Mouse (Mus musculus): ENCODE results near the gene Bcl2l15. TPM values are rescaled to one million over a fixed set of nuclear protein-coding genes. Genes with fewer than 3 reads are reported as not detected.
"Not testable (repeated sequence)": the region's sequence is repeated elsewhere in the genome, so short reads cannot be mapped to it uniquely, and the experiment has no call there.

Gene Bcl2l15
- 0.26 and 0.31 TPM in 2 replicates for polyA plus RNA-seq (2014; fragmentation: Nextera tagmentation; extraction: Ambion mirVana)

- Histone ChIP-seq H3K4me2 (replicated peaks) (no peak within 1 kb of the TSS), H3K9ac (no peak within 1 kb of the TSS)
Observed at GRCm38 (mm10) chr3:103832426-103832825, at the start of gene Bcl2l15. Gene Bcl2l15 (plus strand): TSS chr3:103832601.

GRCm38 (mm10) chr3:103782844-103783609 lies 49.4 kb upstream of the Bcl2l15 start:
- no peak overlapping the region for H3K4me2 ChIP-seq (replicated peaks)
- no peaks in the 10 kb centered on the region for H3K27me3 ChIP-seq (ENCODE audit: control insufficient read depth, insufficient read depth, low read length)
- H3K36me3 ChIP-seq (replicated peaks; ENCODE audit: control insufficient read depth, insufficient read depth): peaks cover under 1% of the 10 kb centered on the region; the same call in 1 of the 2 replicates
- no peak overlapping the region for H3K4me3 ChIP-seq (replicated peaks; ENCODE audit: low read length)
- H3K27ac ChIP-seq: no peak overlapping the region
- DNase-seq (ENCODE audit: low spot score) (no peak), ATAC-seq (ENCODE audit: low FRiP score) (no peak)
- H3K4me1 ChIP-seq (replicated peaks; ENCODE audit: control insufficient read depth, insufficient read depth, low read length): no peaks in the 10 kb centered on the region; the same call in 1 of the 2 replicates
- WGBS: 93% methylated on average over 4 of the region's 4 CpGs
- no peak overlapping the region for H3K9ac ChIP-seq
- H3K9me3 ChIP-seq (ENCODE audit: control insufficient read depth, low read length): no peaks in the 10 kb centered on the region

More at GRCm38 (mm10) chr3:103832426-103832825, at the start of gene Bcl2l15:
- H3K27me3 ChIP-seq (ENCODE audit: control insufficient read depth, insufficient read depth, low read length): no peaks in the 10 kb centered on the region
- DNase-seq (ENCODE audit: low spot score) (no peak), ATAC-seq (ENCODE audit: low FRiP score) (no peak)
- H3K36me3 ChIP-seq (replicated peaks; ENCODE audit: control insufficient read depth, insufficient read depth): no peaks in the 10 kb centered on the region
- no peak within 1 kb of the TSS for H3K27ac ChIP-seq
- no peak within 1 kb of the TSS for H3K4me3 ChIP-seq (replicated peaks; ENCODE audit: low read length)
- no peaks in the 10 kb centered on the region for H3K4me1 ChIP-seq (replicated peaks; ENCODE audit: control insufficient read depth, insufficient read depth, low read length)
- no peaks in the 10 kb centered on the region for H3K9me3 ChIP-seq (ENCODE audit: control insufficient read depth, low read length)

- Histone ChIP-seq H3K27me3 (ENCODE audit: control insufficient read depth, insufficient read depth, low read length) (no peaks in the 10 kb centered on the region), H3K4me1 (replicated peaks; ENCODE audit: control insufficient read depth, insufficient read depth, low read length) (peaks cover 20% of the 10 kb centered on the region), H3K9ac (no peak overlapping the region), H3K36me3 (replicated peaks; ENCODE audit: control insufficient read depth, insufficient read depth) (no peaks in the 10 kb centered on the region), H3K4me2 (replicated peaks) (no peak overlapping the region), H3K4me3 (replicated peaks; ENCODE audit: low read length) (no peak overlapping the region), H3K9me3 (ENCODE audit: control insufficient read depth, low read length) (no peaks in the 10 kb centered on the region), H3K27ac (no peak overlapping the region)
- no peak for DNase-seq (ENCODE audit: low spot score)
- 68% methylated on average over 7 of the region's 7 CpGs for WGBS
- no peak for ATAC-seq (ENCODE audit: low FRiP score)
Observed at GRCm38 (mm10) chr3:103787225-103787624, 45.2 kb upstream of the Bcl2l15 start.

DNA sequence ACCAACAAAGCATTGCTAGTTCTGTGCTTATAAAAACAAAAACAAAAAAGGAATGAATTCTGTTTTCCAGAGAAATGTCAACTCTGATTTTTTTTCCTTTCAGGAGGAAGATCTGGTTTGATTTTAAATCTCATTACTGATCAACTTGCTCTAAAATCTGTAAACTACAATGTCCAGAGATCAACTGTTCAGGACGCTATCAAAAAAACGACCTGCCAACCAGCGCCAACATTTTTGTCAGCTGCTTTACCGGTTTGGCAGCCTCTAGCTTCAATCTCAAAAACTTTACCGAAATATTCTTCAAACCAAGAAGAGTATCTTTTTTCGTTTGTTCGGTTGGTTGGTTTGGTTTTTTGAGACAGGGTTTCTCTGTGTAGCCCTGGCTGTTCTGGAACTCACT lies 43.3 kb upstream of the Bcl2l15 start:
- DNase-seq (ENCODE audit: low spot score) (no peak), ATAC-seq (ENCODE audit: low FRiP score) (no peak)
- H3K9ac ChIP-seq: 0 out of 2 replicates have a peak overlapping the region, but pooled peaks have one; percentile 11
- H3K4me1 ChIP-seq (replicated peaks; ENCODE audit: control insufficient read depth, insufficient read depth, low read length): peaks cover 20% of the 10 kb centered on the region
- no peaks in the 10 kb centered on the region for H3K36me3 ChIP-seq (replicated peaks; ENCODE audit: control insufficient read depth, insufficient read depth)
- peak overlapping the region; percentile 89 for H3K4me2 ChIP-seq (replicated peaks)
- no peaks in the 10 kb centered on the region for H3K27me3 ChIP-seq (ENCODE audit: control insufficient read depth, insufficient read depth, low read length)
- no peaks in the 10 kb centered on the region for H3K9me3 ChIP-seq (ENCODE audit: control insufficient read depth, low read length)
- WGBS: 89% methylated on average over 7 of the region's 7 CpGs
- H3K4me3 ChIP-seq (replicated peaks; ENCODE audit: low read length): peak overlapping the region; percentile 90; the same call in 1 of the 2 replicates
- H3K27ac ChIP-seq: no peak overlapping the region

GRCm38 (mm10) chr3:103789891-103790345 lies 42.5 kb upstream of the Bcl2l15 start:
- ATAC-seq (ENCODE audit: low FRiP score): no peak
- 1% methylated on average over 14 of the region's 14 CpGs for WGBS

DNA sequence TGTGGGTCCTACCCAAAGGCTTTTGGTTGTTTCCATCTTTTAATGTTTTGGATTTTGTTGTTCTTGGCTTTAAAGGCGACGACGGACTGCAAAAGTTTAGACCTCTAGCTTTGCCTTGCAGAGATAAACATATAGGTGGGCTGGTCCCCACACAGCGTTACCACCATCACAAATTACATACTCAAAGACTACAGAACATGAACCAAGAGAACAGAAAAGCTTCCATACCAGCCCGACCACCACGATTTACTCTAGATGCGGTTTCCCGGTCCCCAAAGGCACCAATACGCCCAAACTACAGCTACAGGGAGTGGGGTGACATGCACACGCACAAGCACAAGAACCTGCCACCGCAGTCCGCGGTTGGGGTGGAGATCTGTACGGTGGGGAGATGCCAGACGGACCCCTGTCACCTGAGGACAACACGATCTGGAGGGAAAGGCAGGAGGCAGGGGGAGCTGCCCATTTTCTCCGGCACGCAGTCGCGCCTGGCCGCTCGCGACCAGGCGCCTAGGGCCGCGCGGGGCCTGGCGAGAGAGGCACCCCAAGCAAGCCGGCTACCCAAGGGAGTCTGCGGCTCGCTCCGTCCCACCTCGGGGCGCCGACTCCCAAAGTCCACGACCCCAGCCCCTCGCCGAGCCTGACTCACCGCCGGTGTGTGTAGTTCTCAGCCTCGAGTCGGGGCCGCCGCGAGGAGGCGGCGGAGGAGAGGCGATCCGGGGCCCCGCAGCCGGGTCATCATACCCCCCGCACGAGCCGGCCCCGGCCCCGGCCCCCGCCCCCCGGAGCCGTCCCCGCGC lies 41.9 kb upstream of the Bcl2l15 start:
- no peaks in the 10 kb centered on the region for H3K36me3 ChIP-seq (replicated peaks; ENCODE audit: control insufficient read depth, insufficient read depth)
- DNase-seq (ENCODE audit: low spot score) (no peak), ATAC-seq (ENCODE audit: low FRiP score) (peak; percentile 78)
- H3K4me1 ChIP-seq (replicated peaks; ENCODE audit: control insufficient read depth, insufficient read depth, low read length): peaks cover 20% of the 10 kb centered on the region
- WGBS: under 1% methylated on average over 51 of the region's 61 CpGs
- no peaks in the 10 kb centered on the region for H3K9me3 ChIP-seq (ENCODE audit: control insufficient read depth, low read length)
- peak overlapping the region; percentile 91 for H3K9ac ChIP-seq
- H3K4me3 ChIP-seq (replicated peaks; ENCODE audit: low read length): peak overlapping the region; percentile 90
- no peaks in the 10 kb centered on the region for H3K27me3 ChIP-seq (ENCODE audit: control insufficient read depth, insufficient read depth, low read length)
- peak overlapping the region; percentile 89 for H3K4me2 ChIP-seq (replicated peaks)
- H3K27ac ChIP-seq: peak overlapping the region; percentile 92

More at GRCm38 (mm10) chr3:103789891-103790345, 42.5 kb upstream of the Bcl2l15 start:
- peak overlapping the region; percentile 90 for H3K4me3 ChIP-seq (replicated peaks; ENCODE audit: low read length)
- H3K9me3 ChIP-seq (ENCODE audit: control insufficient read depth, low read length): no peaks in the 10 kb centered on the region
- peak overlapping the region; percentile 92 for H3K27ac ChIP-seq
- peak overlapping the region; percentile 89 for H3K4me2 ChIP-seq (replicated peaks)
- no peaks in the 10 kb centered on the region for H3K27me3 ChIP-seq (ENCODE audit: control insufficient read depth, insufficient read depth, low read length)
- H3K4me1 ChIP-seq (replicated peaks; ENCODE audit: control insufficient read depth, insufficient read depth, low read length): peaks cover 20% of the 10 kb centered on the region
- peak; percentile 30 for DNase-seq (ENCODE audit: low spot score)
- H3K36me3 ChIP-seq (replicated peaks; ENCODE audit: control insufficient read depth, insufficient read depth): no peaks in the 10 kb centered on the region
- peak overlapping the region; percentile 91 for H3K9ac ChIP-seq

GRCm38 (mm10) chr3:103791230-103792110 lies 40.9 kb upstream of the Bcl2l15 start, which contains the start of gene Hipk1:
Gene Hipk1 (minus strand): TSS chr3:103791563.
- Histone ChIP-seq H3K4me2 (replicated peaks) (peak within 1 kb of the TSS; percentile 89), H3K4me3 (replicated peaks; ENCODE audit: low read length) (peak within 1 kb of the TSS; percentile 90), H3K9ac (peak within 1 kb of the TSS; percentile 91), H3K27me3 (ENCODE audit: control insufficient read depth, insufficient read depth, low read length) (no peaks in the 10 kb centered on the region), H3K4me1 (replicated peaks; ENCODE audit: control insufficient read depth, insufficient read depth, low read length) (peaks cover 20% of the 10 kb centered on the region), H3K9me3 (ENCODE audit: control insufficient read depth, low read length) (no peaks in the 10 kb centered on the region), H3K36me3 (replicated peaks; ENCODE audit: control insufficient read depth, insufficient read depth) (no peaks in the 10 kb centered on the region), H3K27ac (peak within 1 kb of the TSS; percentile 92)
- WGBS: 14% methylated on average over 39 of the region's 49 CpGs
- DNase-seq (ENCODE audit: low spot score) (peak; percentile 86), ATAC-seq (ENCODE audit: low FRiP score) (peak; percentile 98)

- not testable (repeated sequence) for H3K27me3 ChIP-seq (ENCODE audit: control insufficient read depth, insufficient read depth, low read length); H3K9me3 ChIP-seq (ENCODE audit: control insufficient read depth, low read length); H3K36me3 ChIP-seq (replicated peaks; ENCODE audit: control insufficient read depth, insufficient read depth); ATAC-seq (ENCODE audit: low FRiP score); DNase-seq (ENCODE audit: low spot score); H3K27ac ChIP-seq
- peak overlapping the region; percentile 91 for H3K9ac ChIP-seq
- 80% methylated on average over 5 of the region's 5 CpGs for WGBS
- H3K4me3 ChIP-seq (replicated peaks; ENCODE audit: low read length): peak overlapping the region; percentile 90; the same call in 1 of the 2 replicates
- H3K4me1 ChIP-seq (replicated peaks; ENCODE audit: control insufficient read depth, insufficient read depth, low read length): peaks cover 20% of the 10 kb centered on the region
- H3K4me2 ChIP-seq (replicated peaks): peak overlapping the region; percentile 66
Observed at GRCm38 (mm10) chr3:103792111-103792406, 40.3 kb upstream of the Bcl2l15 start.

Measured in hindbrain, embryonic 14.5 days (tissue).